Mouse (Mus musculus) G1E (cell line): ENCODE data around the gene Gprc6a.

ENCODE experiments used
- CTCF ChIP-seq: IDR thresholded peaks from 2 replicates; pipeline ENCODE4 v1.5.1; 2012; ENCODE audit warnings: low read depth, low read length, inconsistent platforms, mixed read lengths
- GATA1 ChIP-seq: IDR thresholded peaks from 2 replicates; pipeline ENCODE4 v1.6.1; 2012; ENCODE audit warnings: borderline replicate concordance, low read length, inconsistent platforms, mixed read lengths
- GATA2 ChIP-seq: IDR thresholded peaks from 2 replicates; pipeline ENCODE4 v1.6.1; 2012; ENCODE audit warnings: low read depth, low read length, inconsistent platforms, borderline replicate concordance
- POLR2AphosphoS5 ChIP-seq: IDR thresholded peaks from 2 replicates; pipeline ENCODE4 v1.6.1; 2012; ENCODE audit warnings: low read depth, low read length, inconsistent platforms; ENCODE audit not compliant: insufficient replicate concordance
- TAL1 ChIP-seq: conservative IDR thresholded peaks from 2 replicates; pipeline ENCODE4 v1.6.1; 2012; ENCODE audit warnings: low read depth, low read length, inconsistent platforms, mixed read lengths

DNA sequence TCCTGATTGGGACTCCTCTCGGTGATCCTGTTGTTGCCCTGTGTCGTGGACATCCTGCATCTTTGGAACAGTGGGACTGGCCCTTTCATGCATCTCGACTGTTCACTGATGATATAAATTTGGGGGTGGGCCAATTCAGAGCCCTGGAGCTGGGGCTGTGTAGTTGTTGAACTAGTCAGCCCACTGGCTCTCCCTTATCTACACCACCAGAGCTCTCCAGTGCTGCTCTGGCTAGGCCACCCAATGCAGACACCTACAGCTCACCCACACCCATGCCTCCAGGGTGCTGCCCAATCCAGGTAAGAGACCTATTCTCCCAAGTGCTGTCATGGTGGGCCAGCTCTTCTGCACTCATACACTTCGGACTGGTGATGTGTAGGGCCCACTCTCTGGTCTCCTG, 40.3 kb upstream of the Gprc6a start:
- TF ChIP-seq CTCF = no peak
- TF ChIP-seq POLR2AphosphoS5 = no peak
- no peak for TF ChIP-seq GATA2
- TF ChIP-seq GATA1 = no peak
- TF ChIP-seq TAL1 = no peak
